Mouse (Mus musculus): ENCODE results near the gene Proz.
"Not testable (repeated sequence)": the region's sequence is repeated elsewhere in the genome, so short reads cannot be mapped to it uniquely, and the experiment has no call there.

Proz gene

DNA sequence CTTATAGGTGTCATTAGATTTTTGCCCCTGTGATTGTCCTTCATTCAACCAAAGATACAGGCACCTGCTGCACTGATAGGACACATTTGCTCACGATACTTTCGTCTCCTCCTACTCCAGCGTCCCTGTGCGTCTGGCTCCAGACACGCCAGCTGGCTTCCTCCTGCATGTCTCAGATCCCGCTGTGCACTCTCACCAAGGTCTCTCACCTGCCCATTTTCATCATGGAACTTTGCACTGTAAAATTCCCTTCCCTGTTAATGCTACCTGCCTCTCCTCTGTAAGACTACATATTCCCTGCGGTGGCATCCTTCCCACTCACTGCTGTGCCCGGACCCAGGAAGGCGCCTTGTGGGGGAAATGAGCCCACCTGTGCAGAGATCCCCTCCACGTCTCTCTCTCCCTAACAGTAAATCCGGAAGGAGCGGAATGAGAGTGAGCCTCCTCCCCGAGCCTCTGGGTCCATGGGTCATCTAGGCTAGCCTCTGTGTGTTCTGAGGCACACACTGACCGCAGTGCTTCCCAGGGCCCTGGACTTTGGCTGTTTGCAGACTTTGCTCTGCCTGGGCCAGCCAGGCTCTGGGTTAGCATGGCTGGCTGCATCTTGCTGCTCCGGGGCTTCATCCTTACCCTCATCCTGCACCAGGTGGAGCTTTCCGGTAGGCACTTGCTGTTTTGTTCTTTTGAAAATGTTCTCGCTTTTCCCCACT, at the start of gene Proz:
Proz (plus strand) TSS at position 474 of the 710 bp plus-strand sequence.
- no peak for DNase-seq (ENCODE audit: low spot score in 2 of 2)

DNA sequence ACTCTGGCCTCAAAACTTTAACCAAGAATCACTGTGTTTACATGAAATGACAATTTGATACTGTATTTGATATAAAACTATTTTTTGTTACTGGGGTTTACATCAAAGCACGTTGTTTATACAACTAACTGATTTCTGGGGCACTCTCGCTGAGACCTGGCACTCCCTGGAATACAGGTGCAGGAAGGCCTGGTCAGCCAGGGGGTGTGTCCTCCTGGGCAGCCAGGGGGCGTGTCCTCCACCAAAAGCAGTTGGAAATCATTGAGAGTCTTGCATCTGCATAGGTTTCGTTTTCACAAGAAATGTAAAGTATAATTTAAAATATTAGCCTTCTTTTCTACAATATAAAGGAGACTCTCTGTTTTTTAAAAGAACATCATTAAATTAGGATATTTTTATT, 41.2 kb upstream of the Proz start:
- DNase-seq (ENCODE audit: low spot score in 2 of 2): no peak

DNA sequence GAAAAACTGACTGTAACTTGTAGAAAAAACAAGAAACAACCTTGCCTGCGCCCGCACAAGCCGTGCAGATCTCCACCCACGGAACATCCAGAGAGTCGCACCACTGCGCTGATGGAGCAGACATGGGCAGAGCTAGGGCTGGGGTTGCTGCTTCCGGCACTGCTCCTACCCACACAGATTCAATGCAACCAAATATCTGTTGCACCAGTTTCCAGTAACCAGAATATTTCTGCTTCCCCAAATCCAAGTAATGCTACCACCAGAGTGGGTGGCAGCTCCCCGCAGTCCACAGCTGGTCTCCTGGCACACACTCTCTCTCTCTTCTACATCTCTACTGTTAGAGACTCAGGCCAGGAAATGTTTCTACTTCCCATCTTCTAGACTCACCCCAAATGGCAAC, 38.9 kb upstream of the Proz start:
- no peak for DNase-seq (ENCODE audit: low spot score in 2 of 2)

DNA sequence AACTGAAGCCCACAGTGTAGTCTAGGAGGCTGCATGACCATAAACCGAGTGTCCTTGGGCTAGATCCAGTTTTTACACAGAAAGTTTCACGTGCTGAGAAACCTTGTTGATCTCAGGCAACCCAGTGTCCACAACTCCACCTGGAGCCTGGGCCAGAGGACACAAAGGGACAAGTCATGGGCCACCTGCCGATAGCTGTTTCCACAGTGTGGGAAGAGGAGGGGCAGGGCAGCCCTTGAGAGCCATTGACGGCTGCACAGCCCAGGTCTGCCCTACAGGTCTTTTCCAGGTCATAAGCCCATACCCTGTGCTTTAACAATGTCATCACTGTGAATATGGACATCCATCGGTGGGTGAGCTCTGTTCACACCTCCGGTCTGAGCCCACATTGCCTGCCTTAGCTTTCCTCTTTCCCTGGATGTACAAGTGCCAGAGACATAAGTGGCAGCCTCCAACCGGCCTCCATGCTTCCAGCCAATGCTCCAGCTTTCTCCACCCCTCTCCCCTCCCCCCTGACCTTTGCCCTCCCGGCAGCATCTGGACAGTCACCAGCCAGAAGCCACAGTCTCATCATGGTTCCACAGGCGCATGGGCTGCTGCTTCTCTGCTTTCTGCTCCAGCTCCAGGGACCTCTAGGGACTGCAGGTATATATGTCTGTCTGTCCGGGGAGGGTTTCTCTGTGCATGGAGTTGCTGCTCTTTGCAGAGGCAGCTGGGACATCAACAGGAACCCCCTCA, 35.1 kb upstream of the Proz start, which contains the start of gene F7:
F7 (plus strand) TSS at position 548 of the 738 bp plus-strand sequence.
- no peak for DNase-seq (ENCODE audit: low spot score in 2 of 2)

DNA sequence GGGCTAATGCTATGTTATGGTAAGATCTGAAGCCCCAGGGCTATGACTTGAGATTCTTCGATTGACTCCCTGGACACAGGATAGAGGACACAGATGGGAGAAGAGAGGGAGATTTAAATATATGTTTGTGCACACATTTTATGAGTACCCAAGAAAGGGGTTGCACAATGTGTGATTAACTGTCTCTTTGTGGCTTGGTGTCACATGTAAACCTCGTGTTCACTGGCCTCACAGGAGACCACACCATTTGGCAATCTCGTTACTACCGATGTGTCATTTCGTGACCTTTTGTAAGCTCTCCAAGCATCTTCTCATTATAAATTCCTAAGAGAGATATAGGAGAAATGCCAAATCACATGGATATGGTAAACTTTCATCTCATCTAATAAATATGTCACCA, 33.1 kb upstream of the Proz start:
- no peak for DNase-seq (ENCODE audit: low spot score in 2 of 2)

DNA sequence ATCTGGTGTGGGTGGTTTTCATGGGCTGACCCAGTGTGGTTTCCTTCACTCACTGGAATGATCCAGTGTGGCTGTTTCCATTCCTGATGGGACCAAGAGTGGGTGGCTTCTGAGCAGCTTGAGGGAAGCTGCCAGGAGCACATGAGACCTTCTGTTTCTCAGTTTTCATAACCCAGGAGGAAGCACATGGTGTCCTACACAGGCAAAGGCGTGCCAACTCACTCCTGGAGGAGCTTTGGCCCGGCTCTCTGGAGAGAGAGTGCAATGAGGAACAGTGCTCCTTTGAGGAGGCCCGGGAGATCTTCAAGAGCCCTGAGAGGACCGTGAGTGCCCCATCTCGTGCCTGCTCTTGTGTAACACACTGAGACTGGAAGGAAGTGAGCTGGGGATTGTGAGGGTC, 32.2 kb upstream of the Proz start:
- no peak for DNase-seq (ENCODE audit: low spot score in 2 of 2)

DNA sequence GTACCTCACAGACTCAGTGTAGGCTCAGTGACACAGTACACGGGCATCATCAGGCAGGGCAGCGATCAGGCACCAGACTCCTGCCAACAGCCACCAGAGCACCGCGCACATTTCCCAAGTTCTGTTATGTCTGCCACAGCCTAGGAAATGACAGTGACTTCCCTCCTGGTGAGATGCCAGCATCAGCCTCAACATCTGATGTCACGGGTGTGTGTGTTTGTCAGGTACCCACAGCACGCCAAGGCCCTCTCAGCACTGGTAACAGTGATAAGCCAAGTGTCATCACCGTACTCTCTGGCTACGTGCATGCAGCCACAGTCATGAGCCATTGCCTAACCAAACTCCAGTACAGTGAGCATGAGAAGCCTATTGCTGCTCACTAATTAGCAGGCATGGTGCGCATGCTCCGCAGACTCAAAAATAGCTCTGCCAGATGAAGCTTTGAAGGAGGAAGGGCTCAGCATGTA, 24.3 kb upstream of the Proz start:
- no peak for DNase-seq (ENCODE audit: low spot score in 2 of 2)

DNA sequence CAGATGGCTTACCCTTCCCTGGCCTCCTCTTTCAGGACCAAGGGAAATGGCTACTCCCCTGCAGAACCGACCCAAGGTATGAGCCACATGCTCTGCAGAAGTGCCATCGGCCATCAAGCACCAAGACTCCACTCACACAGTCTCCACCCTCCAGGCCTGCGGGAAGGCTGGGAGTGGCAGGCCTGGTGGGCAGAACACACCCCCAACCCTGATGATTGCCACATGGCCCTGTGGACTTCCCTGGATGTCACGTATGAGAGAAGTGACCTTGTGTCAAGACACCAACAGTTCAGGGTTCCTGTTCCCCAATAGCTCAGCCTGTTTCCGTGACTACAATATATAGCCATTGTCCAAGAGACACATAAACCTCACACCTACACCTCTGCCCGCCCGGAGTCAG, 23.7 kb upstream of the Proz start, which contains the start of gene F10:
F10 (plus strand) TSS at position 294 of the 400 bp plus-strand sequence.
- DNase-seq (ENCODE audit: low spot score in 2 of 2): no peak

DNA sequence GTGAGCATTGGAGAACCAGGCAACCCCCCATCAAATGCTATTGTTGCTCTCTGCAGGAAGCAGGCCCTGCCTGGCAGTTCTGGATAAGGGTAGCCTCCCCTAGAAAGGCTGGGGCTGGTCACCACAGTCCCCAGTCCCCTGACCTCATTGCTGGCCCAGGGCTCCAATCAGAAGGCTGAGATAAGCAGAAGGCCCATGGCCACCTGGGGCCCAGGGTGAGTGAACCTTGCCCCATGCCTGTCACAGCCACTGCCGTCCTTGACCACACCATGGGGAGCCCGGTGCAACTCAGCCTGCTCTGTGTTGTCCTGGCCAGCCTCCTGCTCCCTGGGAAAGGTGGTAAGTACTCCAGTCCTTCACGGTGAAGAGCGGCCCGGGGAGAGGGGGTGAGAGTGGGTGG, 23.1 kb upstream of the Proz start:
- DNase-seq (ENCODE audit: low spot score in 2 of 2): no peak

DNA sequence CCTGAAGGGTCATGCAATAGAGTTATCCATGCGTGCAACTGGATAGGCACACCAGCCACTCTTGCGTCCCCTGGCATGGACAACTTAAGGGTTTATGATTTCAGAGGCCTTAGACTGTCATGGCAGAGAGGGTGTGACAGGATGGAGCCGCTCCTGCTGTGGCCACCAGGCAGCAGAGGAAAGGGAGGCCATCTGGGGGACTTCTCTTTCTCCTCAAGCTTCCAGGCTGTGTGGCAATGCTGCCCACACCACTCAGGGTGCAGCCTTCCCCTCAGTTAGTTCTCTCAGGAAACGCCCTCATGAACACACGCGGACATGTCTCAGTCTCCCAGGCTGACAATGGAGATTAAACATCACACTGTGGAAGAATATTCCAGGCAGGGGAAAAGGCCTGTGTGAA, 21.7 kb upstream of the Proz start:
- no peak for DNase-seq (ENCODE audit: low spot score in 2 of 2)

DNA sequence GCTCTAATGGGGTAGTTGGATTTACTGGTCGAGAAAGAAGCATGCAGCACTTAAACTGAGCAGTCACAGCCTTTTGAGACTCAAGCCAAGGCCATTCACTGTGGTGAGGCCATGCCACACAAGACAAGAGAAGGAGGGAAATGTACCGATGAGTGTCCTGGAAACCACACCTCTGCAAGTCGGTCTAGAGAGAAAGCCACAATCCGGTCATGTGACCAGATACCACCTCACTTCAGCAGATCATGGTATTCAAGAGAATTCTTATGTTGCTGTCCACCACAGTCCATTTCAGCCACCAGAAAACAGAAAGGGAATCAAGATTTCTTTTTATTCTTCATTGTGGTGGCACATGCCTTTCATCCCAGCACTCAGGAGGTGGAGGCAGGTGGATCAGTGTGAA, 19.3 kb upstream of the Proz start:
- DNase-seq (ENCODE audit: low spot score in 2 of 2): no peak

DNA sequence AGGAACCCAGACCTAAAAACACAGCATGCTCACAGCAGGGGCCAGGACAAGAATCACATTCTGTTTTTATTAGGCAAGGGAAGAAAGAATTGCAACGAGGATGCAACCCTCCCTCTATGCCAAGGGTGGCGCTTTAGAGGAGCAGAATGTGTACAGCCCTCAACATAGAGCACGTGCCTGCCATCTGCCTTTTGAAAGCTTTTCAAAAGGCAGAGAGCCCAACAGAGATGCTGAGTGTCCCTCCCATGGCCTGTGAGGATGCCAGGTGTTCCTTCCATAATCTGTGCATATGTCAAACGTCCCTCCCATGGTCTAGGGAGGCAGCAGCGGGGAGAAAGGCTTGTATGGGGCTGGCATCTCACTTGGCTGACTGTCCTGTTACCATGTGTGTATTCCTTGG, 13.1 kb upstream of the Proz start:
- DNase-seq (ENCODE audit: low spot score in 2 of 2): no peak

DNA sequence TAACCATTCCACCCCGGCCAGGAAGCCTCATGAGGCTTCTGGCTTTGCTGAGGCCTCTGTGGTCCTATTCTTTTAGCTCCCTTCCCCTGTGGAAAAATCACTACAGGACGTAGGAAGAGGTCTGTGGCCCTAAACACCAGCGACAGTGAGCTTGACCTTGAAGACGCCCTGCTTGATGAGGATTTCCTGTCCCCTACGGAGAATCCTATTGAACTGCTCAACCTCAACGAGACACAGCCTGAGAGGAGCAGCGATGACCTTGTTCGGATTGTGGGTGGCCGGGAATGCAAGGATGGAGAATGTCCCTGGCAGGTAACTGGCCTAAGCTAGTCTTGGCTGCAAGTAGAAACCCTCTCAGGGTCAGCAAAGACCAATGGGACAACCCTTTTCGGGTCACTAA, 10.2 kb upstream of the Proz start:
- DNase-seq (ENCODE audit: low spot score in 2 of 2): no peak

DNA sequence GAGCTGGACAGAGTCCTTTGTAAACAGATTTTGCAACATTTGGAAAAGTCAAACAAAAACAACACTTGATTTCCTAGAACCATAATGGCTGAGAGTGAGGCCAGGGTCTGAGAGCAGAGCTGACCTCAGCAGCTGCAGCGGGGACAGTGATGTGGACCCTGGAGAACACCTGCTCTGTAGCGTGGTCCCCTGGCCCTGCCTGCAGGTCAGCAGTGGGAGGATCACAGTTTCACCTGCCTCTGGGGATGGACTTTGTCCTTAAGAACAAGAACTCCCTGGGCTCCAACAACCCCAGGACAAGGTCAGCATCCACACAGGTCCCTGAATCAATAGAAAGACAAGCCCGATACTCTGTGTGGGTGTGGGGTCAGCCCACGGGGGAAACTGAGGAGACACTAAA, 3.4 kb upstream of the Proz start:
- no peak for DNase-seq (ENCODE audit: low spot score in 2 of 2)

DNA sequence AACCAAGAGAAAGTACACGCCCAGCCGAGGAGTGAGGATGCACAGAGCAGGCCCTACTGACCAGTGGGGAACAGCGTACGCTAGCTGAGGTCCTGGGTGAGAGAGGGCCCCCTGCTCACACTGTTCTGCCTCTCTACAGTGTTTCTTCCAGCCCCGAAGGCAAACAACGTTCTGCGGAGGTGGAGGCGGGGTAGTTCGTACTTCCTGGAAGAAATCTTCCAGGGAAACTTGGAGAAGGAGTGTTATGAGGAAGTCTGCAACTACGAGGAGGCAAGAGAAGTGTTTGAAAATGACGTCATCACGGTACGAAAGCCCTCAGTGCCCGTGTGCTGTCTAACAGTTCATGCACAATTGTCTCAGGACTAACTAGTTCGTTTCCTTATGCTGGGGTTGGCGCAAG, 2.4 kb downstream of the Proz start:
- DNase-seq (ENCODE audit: low spot score in 2 of 2): no peak

DNA sequence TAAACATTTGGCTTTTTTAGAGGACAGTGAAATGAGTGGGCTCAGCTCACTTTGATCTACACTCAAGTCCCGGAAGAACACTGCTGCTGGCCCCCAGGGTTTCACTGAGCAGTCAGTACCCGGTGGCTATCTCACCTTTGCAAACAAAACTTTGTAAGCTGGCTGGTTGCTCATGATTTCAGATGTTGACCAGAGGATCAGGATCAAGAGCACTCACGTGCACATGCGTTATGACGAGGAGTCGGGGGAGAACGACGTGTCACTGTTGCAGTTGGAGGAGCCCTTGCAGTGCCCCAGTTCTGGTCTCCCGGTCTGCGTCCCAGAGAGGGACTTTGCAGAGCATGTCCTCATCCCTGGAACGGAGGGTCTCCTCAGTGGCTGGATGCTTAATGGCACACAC, 12.5 kb downstream of the Proz start:
- DNase-seq (ENCODE audit: low spot score in 2 of 2): no peak

DNA sequence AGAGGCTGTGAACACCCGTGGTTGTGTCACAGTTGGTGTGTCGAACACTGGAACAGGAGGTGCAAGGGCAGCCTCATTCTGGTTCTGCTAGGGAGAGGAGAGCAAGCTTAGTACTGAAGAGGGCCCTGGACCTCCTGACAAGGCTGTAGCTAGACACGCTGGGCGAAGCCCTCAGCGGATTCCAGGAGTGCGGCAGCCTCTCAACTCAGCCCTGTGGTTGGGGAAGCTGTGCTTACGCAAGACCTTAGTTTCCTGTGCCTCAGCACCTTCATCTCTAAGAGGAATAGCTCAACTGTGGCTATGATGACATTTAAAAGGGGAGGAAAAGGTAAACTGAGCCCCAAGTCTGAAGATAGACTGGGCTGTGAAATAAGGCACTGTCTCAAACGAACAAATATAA, 14.3 kb downstream of the Proz start:
- DNase-seq (ENCODE audit: low spot score in 2 of 2): no peak

DNA sequence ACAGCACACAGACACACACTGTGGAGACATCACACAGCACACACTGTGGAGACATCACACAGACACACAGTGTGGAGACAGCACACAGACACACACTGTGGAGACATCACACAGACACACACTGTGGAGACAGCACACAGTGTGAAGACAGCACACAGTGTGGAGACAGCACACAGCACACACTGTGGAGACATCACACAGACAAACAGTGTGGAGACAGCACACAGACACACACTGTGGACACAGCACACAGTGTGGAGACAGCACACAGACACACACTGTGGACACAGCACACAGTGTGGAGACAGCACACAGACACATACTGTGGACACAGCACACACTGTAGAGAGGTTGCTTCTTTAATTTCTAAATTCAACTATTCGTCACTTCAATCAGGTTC, 14.9 kb downstream of the Proz start:
- DNase-seq (ENCODE audit: low spot score in 2 of 2): not testable (repeated sequence)

DNA sequence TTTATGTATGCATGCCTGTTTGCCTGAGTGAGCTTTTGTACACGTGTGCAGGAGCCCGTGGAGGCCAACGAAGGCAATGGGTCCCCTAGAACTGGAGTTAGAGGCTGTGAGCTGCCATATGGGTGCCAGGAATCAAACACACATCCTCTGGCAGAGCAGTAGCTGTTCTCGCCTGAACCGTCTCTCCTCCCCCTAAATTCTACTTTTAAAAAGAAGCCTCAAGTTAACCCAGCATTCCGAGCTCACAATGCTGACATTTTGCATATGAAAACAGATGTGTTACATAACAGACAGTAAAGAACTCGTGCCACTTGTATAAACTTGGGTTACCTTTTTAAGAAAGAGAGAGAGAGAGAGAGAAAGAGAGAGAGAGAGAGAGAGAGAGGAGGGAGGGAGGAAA, 16.8 kb downstream of the Proz start:
- no peak for DNase-seq (ENCODE audit: low spot score in 2 of 2)

DNA sequence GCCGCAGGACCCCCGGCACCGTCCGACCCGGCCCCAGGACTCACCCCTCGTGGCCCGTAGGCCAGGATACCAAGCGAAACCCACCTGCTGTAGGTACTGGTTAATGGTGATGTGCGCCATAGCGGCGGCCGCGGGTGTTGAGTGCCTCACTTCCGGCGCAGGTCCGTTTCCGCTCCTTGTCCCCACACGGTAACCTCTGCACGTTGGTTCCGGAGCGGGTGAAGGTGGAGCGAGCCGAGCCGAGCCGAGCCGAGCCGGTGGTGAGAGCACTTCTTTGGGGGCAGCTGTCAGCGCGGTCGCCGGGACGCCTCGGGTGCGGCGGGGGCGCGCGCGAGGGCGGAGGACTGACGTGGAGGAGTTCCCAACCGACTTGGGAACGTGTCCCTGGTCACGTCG, 44.0 kb downstream of the Proz start:
- peak; percentile 88 to 91 for DNase-seq (ENCODE audit: low spot score in 2 of 2)

DNA sequence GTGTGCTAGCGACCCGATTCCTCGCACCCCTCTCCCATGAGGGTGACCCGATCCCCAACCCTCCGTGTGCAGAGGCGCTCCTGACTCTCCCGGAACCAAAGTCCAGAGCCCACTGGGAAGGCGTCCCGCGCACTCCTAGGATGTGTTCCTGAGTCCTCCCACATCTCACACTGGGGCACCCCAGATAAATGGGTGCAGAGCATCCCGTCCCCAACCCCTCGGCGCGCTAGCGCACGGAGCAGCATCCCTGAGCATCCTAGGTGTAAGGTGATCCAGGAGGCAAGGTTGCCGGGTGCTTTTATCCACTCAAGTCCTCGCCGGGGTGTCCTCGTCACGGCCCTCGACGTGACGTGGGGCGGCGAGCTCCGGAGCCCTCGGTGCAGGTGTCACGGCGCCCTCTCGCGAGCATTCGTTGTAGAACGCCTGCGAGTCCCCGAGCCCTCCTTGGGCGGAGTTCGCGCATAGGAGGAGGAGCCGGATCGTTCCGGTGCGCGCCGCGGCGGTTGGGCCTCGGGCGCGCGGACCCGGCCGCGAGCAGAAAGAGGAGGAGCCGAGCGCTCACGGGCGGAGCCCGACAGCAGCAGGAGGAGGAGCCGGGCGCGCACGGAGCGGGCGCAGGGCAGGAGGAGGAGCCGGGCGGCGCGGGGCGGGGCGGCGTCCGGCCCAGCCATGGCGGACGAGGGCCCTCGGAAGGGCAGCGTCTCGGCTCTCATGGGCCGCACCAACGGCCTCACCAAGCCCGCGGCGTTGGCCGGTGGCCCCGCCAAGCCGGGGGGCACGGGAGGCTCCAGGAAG, 44.6 kb downstream of the Proz start, which contains the start of the genes Pcid2 and Cul4a:
Pcid2 (minus strand) TSS at position 373 of the 795 bp plus-strand sequence.
Cul4a (plus strand) TSS at position 535 of the 795 bp plus-strand sequence.
- DNase-seq (ENCODE audit: low spot score in 2 of 2): peak; percentile 92 to 96

DNA sequence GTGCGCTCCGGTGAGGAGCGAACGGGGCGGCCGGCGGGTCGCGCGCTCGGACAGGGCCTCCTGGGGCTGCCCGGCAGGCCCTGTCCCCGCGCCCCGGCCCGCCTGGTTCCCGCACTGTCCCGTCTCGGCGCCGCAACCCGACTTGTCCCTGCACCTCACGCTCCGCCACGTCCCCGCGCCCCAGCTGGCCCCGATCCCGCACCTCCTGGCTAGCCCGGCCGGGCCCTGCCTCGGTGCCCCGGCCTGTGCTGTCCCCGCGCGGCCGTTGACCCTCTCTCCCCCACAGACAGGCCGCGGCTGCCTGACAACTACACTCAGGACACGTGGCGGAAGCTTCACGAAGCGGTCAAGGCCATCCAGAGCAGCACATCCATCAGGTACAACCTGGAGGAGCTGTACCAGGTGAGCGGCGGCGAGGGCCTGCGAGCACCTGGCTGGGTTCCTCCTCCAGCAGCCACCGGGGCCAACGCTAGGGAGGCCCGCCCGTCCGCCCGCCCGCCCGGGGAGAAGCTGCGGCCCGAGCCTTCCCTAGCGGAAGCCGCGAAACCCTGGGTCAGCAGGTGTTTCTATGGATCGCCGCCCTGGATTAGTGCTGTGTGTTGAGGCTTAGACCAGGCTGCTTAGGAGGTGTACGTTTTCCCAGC, 45.3 kb downstream of the Proz start:
- peak; percentile 27 to 49 for DNase-seq (ENCODE audit: low spot score in 2 of 2)

Data from urinary bladder, postnatal 36 days (tissue).